Mouse (Mus musculus) lung, embryonic 14.5 days (tissue): ENCODE results near the gene Slc8a3. TPM values are rescaled to one million over a fixed set of nuclear protein-coding genes. Genes with fewer than 3 reads are reported as not detected.
A peak's percentile ranks its signal among the peaks of the same experiment; 100 is the strongest.

Experiments
- ATAC-seq: fragments of 200-750 bp; cut with Nextera tagmentation; 2 replicates; pipeline ENCODE4 v1.8.0; 2017; ENCODE audit warnings: mild to moderate bottlenecking, moderate TSS enrichment, moderate library complexity; ENCODE audit not compliant: insufficient read depth
- DNase-seq: peaks from one replicate; pipeline ENCODE4 v3.0.0-alpha.2; 2015
- H3K27ac ChIP-seq: fragments of 300-500 bp; sonication (generic); 2 replicates; pipeline ENCODE4 v1.5.1; 2014; ENCODE audit warnings: low read depth, mild to moderate bottlenecking, moderate library complexity
- H3K27me3 ChIP-seq: fragments of 300-500 bp; sonication (generic); 2 replicates; pipeline ENCODE4 v1.6.1; 2014; ENCODE audit warnings: low read length, control low read depth; ENCODE audit not compliant: insufficient read depth
- H3K36me3 ChIP-seq: fragments of 300-500 bp; sonication (generic); 2 replicates; pipeline ENCODE4 v1.6.1; 2014; ENCODE audit warnings: control low read depth; ENCODE audit not compliant: insufficient read depth
- H3K4me1 ChIP-seq: fragments of 300-500 bp; sonication (generic); 2 replicates; pipeline ENCODE4 v1.6.1; 2014; ENCODE audit warnings: antibody characterized with exemption, control low read depth; ENCODE audit not compliant: insufficient read depth
- H3K4me2 ChIP-seq: fragments of 300-500 bp; sonication (generic); 2 replicates; pipeline ENCODE4 v1.6.1; 2014; ENCODE audit warnings: mild to moderate bottlenecking
- H3K4me3 ChIP-seq: fragments of 300-500 bp; sonication (generic); 2 replicates; pipeline ENCODE4 v1.5.1; 2014; ENCODE audit warnings: low read depth, low read length
- H3K9ac ChIP-seq: fragments of 300-500 bp; sonication (generic); 2 replicates; pipeline ENCODE4 v1.6.1; 2014
- H3K9me3 ChIP-seq: fragments of 300-500 bp; sonication (generic); 2 replicates; pipeline ENCODE4 v1.6.1; 2016; ENCODE audit warnings: low read depth, low read length, control low read depth
- CTCF ChIP-seq: IDR thresholded peaks from 2 replicates; pipeline ENCODE4 v1.5.1; 2016; ENCODE audit warnings: antibody characterized with exemption, low read depth
- WGBS: fragments of 180-500 bp; shearing (Covaris S2); extraction: QIAGEN DNeasy Blood & Tissue Kit; methylation state at CpG from one replicate; pipeline ENCODE4 v1.1.7; 2014; 5-methylcytosine and 5-hydroxymethylcytosine counted together
- polyA plus RNA-seq: library from polyadenylated mRNA; unstranded; fragments of >200 nt; fragmentation: Nextera tagmentation; extraction: Ambion mirVana; gene quantifications from 2 replicates; pipeline ENCODE4 v1.2.1, GENCODE M21; 2014

Gene Slc8a3
- polyA plus RNA-seq, 1 experiment from 2014 or later, result 0.50 TPM

DNA sequence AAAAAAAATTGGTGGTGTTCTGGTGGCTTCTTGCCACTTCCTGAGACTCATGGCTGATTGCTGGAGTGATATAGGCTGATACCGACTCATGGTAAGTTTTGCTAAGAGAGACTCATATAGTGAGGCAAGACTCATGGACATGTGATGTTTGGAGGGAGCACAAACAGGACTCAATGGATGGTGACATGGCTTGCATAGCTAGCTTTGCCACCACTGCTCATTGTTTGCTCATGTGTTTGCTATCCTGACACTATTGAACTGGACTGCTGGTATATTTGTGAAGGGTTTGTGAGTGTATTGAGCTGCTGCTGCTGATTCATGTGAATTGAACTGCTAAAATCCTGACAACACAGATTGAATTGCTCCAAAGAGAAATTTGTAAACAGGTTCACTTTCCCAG, 95.8 kb downstream of the Slc8a3 start:
- 90% methylated on average over 1 of the region's 1 CpGs for WGBS
- H3K9me3 ChIP-seq, result no peaks in the 10 kb centered on the region
- H3K4me2 ChIP-seq, result no peak overlapping the region
- H3K27ac ChIP-seq, result no peak overlapping the region
- no peak for ATAC-seq
- DNase-seq, result no peak
- H3K4me1 ChIP-seq, result no peaks in the 10 kb centered on the region
- H3K4me3 ChIP-seq, result no peak overlapping the region
- no peaks in the 10 kb centered on the region for H3K36me3 ChIP-seq
- no peak for TF ChIP-seq CTCF
- H3K27me3 ChIP-seq, result no peaks in the 10 kb centered on the region
- H3K9ac ChIP-seq, result no peak overlapping the region

DNA sequence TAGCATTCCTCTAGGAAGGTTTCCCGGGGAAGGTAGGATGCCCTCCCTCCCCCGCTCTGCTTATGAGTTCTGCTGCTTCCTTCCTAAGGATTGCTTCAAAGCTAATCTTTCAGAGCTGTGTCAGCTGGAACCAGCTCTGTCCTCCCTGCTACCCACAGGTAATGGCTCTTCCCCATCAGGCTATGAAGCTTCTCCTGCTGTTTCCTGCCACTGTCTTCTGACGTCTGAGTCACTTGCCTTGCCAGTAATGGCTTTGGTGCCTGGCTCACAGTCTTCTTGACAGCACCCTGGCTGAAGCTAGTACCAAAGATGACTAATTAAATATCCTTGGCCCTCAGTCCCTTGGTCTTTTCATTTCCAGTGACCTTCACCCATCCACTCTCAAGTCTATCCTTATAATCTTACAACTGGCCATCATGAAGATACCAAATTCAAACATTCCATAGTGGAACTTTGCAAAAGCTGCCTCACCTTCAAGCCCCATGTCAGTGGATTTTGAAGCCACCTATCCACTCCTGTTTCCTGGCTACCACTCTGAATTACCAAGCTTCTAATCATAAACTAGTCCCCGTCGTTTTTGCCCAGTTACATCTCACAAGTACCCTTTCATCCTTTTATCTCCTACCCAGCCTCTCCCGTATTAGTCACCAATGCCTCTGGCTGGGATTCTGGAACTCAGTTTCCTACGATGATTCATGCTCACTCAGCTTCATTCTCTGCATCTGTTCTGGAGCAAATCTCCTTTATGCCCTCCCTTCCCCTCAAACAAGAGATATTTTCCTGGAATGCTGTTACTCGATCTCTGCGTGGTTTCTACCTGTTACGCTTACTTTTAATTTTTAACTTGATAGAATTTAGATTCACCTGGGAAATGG, 97.3 kb downstream of the Slc8a3 start:
- Histone ChIP-seq H3K27ac (no peak overlapping the region), H3K9ac (no peak overlapping the region), H3K4me2 (no peak overlapping the region), H3K36me3 (no peaks in the 10 kb centered on the region), H3K9me3 (no peaks in the 10 kb centered on the region), H3K4me3 (no peak overlapping the region), H3K4me1 (no peaks in the 10 kb centered on the region), H3K27me3 (no peaks in the 10 kb centered on the region)
- DNase-seq (no peak), ATAC-seq (no peak)
- WGBS, result 76% methylated on average over 10 of the region's 10 CpGs
- no peak for TF ChIP-seq CTCF

DNA sequence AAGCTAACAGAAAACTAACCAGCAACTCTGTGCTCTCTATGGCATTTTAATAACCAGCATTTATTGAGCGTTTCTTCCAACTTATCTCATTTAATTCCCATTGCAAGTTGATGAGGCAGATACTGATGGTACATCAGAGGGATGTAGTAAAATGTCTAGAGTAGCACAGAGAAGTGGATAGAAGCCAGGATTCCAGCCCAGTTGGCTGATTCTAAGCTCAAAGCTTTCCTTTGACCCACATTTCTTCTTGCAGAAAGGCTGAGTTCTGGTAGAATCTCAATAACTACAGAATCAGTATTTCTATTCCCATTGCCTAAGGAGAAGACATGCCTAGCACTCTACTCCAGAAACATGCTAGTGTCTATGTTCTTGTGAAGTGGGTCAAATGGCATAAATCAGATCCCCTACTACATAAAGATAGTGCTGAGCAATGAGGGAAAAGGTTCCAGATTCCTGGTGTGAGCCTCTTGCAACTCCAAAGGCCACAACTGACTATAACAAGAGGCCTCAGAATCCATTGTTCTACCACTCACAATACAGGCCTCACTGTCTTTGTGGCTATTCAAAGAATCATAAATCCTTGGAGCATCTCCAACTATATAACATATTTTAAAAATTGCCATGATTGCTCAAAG, 99.1 kb downstream of the Slc8a3 start:
- no peak for ATAC-seq
- Histone ChIP-seq H3K27ac (no peak overlapping the region), H3K4me3 (no peak overlapping the region), H3K9ac (no peak overlapping the region), H3K36me3 (no peaks in the 10 kb centered on the region), H3K4me1 (no peaks in the 10 kb centered on the region), H3K4me2 (no peak overlapping the region), H3K9me3 (no peaks in the 10 kb centered on the region), H3K27me3 (no peaks in the 10 kb centered on the region)
- DNase-seq, result no peak
- TF ChIP-seq CTCF, result no peak
- WGBS, result 78% methylated on average over 1 of the region's 1 CpGs

DNA sequence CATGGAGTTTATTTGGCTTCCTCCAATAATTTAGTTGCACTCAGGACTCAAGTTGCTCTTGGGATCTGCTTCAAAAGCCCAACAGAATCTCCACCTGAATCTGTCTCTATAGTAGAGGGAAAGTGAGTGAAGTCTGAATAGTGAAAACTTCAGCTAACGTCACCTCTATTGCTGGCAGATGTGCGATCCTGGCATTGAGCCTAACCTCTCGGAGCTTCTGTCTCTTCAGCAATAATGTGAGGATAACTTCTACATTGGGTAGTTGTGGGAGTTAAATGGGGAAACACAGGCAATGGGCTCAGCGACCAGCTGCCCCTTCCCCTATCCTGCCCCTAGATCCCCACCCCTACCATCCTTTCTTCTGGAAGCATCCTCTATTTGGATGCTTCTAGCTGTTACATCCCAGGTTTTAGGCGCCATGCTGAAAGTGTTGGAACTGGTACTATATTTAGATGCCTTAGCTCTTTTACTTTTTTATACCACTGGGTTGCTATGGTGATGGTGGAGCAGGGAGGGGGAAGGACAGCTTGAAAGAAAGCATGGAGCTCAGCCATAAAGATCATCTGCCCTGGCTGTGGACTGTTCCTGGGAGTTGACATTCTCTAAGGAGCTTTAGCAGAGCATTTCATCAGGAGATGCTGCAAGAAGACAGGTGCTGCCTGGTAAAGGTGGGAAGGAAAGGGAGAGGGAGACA, 105.1 kb downstream of the Slc8a3 start:
- no peak overlapping the region for H3K4me2 ChIP-seq
- WGBS, result 55% methylated on average over 5 of the region's 5 CpGs
- no peak overlapping the region for H3K4me3 ChIP-seq
- DNase-seq (peak; percentile 9), ATAC-seq (no peak)
- H3K27ac ChIP-seq, result no peak overlapping the region
- no peaks in the 10 kb centered on the region for H3K36me3 ChIP-seq
- no peak for TF ChIP-seq CTCF
- H3K4me1 ChIP-seq, result no peaks in the 10 kb centered on the region
- no peak overlapping the region for H3K9ac ChIP-seq
- H3K27me3 ChIP-seq, result no peaks in the 10 kb centered on the region
- no peaks in the 10 kb centered on the region for H3K9me3 ChIP-seq

DNA sequence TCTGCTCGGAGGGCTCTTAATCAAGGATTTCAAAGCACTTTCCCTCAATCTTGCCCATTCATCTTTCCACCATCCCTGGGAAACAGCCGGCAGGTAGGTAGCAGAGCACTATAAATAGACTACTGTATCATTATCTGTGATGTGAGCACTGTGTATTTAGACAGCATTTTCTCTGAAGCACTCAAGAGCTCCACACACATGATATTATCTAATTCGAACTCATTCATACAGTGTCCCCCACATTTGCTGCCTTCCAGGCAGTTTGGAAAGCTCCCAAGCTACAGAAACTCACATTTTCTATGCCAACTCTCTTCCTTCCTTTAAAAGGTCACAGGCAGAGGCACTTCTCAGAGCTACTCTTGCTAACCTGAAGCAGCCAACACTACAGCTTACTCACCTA, 106.4 kb downstream of the Slc8a3 start:
- ATAC-seq, result no peak
- no peak for DNase-seq
- no peak for TF ChIP-seq CTCF
- no peaks in the 10 kb centered on the region for H3K27me3 ChIP-seq
- H3K4me2 ChIP-seq, result no peak overlapping the region
- H3K4me3 ChIP-seq, result no peak overlapping the region
- no peaks in the 10 kb centered on the region for H3K4me1 ChIP-seq
- H3K9me3 ChIP-seq, result no peaks in the 10 kb centered on the region
- no peaks in the 10 kb centered on the region for H3K36me3 ChIP-seq
- WGBS, result 53% methylated on average over 3 of the region's 3 CpGs
- H3K9ac ChIP-seq, result no peak overlapping the region
- no peak overlapping the region for H3K27ac ChIP-seq

DNA sequence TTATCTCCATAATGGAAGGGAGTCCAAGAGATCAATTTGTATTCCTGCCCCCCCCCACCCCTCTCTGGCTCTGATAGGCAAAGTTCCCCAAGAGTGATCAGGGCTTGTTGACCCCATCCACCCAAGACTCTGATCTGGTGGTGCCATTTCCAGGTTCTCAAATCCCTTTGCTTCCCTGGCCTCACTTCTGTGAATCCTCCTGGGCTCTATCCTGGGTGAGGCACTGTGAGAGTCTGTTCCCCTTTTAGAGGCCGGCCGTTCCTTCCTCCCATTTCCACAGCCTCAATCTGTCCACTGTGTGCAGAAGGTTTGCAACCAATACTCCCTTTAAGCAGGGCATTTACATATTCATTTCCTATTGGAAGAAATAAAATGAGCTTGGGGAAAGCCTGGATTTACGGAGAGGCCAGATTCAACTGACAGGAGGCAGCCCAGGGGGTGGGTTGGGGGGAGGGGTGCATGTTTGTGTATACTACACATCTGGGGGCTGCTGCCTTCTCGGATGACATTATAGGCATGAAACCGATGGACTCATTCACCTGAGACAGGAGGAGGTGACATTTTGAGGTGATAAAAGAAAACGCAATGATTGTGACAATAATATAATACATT, 106.9 kb downstream of the Slc8a3 start:
- DNase-seq (no peak), ATAC-seq (no peak)
- H3K36me3 ChIP-seq, result no peaks in the 10 kb centered on the region
- no peaks in the 10 kb centered on the region for H3K27me3 ChIP-seq
- WGBS, result 23% methylated on average over 6 of the region's 6 CpGs
- H3K4me1 ChIP-seq, result no peaks in the 10 kb centered on the region
- no peak for TF ChIP-seq CTCF
- no peak overlapping the region for H3K4me2 ChIP-seq
- H3K9me3 ChIP-seq, result no peaks in the 10 kb centered on the region
- H3K9ac ChIP-seq, result no peak overlapping the region
- no peak overlapping the region for H3K4me3 ChIP-seq
- no peak overlapping the region for H3K27ac ChIP-seq

DNA sequence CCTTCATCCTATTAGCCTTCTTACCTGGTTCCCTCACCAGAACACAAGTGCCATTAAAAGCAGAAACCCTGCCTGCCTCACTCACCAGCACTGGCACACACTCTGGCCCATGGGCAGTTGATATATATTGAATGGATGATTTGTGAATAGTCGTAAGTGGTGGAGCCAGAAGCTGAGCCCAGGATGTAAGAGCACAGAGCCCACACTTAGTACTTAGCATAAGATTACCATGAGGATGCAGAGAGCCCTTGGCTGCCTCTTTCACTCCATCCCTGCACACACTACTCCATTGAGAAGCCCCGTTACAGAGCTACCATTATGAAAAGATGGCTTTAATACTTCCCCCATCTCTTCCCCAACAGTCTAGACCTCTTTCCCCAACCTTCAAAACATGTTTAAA, 108.1 kb downstream of the Slc8a3 start:
- no peak for TF ChIP-seq CTCF
- H3K27me3 ChIP-seq, result no peaks in the 10 kb centered on the region

More for the DNA sequence above, 108.1 kb downstream of the Slc8a3 start:
- Histone ChIP-seq H3K9me3 (no peaks in the 10 kb centered on the region), H3K36me3 (no peaks in the 10 kb centered on the region), H3K27ac (no peak overlapping the region), H3K9ac (no peak overlapping the region), H3K4me3 (no peak overlapping the region), H3K4me2 (no peak overlapping the region), H3K4me1 (no peaks in the 10 kb centered on the region)
- DNase-seq (no peak), ATAC-seq (no peak)
- 62% methylated on average over 2 of the region's 2 CpGs for WGBS
